Mouse (Mus musculus) heart, adult 18-20 months (tissue): Measurements from ENCODE around the gene Pf4. TPM values are rescaled to one million over a fixed set of nuclear protein-coding genes. Genes with fewer than 3 reads are reported as not detected.

Source experiments
- DNase-seq, 2 experiments: peaks; one replicate each; pipeline ENCODE4 v3.0.0; 2021 to 2022; ENCODE audit warnings: mixed read lengths in 1 of 2
- long read RNA-seq, 2 experiments: library from polyadenylated mRNA; stranded (forward); transcript quantifications; one replicate each; pipeline ENCODE4 v2.0.0; 2021
- total RNA-seq, 2 experiments: library from RNA; stranded (reverse); gene quantifications; 2 replicates each; pipeline ENCODE4 v1.2.3; 2021

Gene Pf4
- total RNA-seq: 10 to 100 TPM; 27.1 to 44.1 TPM
- long read RNA-seq, experiment 1, transcript Pf4-201 (3 exons, 588 nt): major isoform, 50 of 51 reads
- long read RNA-seq, experiment 1, partial matches to known transcripts: 0 of 51 reads
- long read RNA-seq, experiment 1, other reads (novel, unspliced or antisense): 0 of 51 reads
- long read RNA-seq, experiment 2, transcript Pf4-201 (3 exons, 588 nt): major isoform, 22 of 22 reads
- long read RNA-seq, experiment 2, partial matches to known transcripts: 0 of 22 reads
- long read RNA-seq, experiment 2, other reads (novel, unspliced or antisense): 0 of 22 reads

- peak; percentile 66 to 87 for DNase-seq
Measured at GRCm38 (mm10) chr5:90771880-90772653, at the start of gene Pf4. Gene Pf4 (plus strand): TSS chr5:90772435.

DNA sequence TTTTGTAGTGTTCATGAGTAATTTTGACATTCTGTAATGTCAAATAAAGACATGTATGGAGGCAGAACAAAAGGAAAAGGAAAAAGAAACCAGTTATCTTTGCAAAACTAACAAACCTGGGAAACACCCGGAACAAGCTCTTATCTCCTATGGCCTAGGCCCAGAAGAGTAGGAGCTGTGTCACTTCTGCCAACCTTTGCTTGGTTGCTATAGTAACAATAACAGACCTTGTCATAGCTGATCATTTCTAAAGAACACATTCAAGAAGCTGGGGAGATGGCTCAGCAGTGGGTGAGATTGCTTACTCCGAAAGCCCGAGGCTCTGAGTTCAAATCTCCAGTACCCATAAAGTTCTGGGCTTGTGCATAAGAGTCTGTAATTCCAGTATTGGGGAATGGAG is 49.6 kb upstream of the Pf4 start:
- no peak for DNase-seq

DNA sequence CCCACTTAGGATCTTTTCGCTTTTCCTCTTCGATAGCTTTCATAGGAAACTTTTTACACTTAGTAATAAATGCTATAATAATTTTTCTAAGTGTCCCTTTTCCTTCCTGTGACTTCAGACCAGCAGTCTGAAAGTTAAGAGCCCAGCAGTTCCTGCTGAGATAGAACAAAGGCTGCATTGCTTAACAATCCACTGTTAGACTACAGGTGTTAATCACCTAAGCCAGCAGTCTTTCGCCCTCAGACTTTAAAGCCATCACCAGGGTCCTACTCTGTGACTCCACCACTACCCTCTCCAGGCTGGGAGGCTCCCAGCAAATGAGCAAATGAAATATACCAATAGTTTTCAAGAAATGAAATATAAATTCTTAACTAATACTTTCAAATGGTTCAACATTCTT is 44.0 kb upstream of the Pf4 start:
- DNase-seq: no peak

DNA sequence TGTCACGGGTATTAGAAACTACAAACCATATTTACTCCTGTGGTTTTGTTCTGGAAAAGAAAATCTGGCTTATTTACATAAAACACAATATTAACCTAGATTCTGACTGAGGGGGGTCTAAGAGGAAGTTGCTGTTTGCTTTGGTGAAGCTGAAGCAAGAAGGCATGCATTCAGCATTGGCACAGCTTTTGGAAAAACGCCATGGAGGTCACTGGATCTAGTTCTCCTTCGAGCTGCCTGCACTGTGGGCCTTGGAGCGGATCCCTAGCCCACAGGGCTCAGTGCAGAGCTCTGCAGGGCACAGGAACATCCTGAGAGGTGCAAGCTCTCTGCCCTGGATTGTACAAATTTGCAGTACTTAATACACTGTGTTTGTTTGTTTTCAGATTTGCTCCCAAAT is 40.8 kb upstream of the Pf4 start:
- DNase-seq: peak; percentile 17 to 37

DNA sequence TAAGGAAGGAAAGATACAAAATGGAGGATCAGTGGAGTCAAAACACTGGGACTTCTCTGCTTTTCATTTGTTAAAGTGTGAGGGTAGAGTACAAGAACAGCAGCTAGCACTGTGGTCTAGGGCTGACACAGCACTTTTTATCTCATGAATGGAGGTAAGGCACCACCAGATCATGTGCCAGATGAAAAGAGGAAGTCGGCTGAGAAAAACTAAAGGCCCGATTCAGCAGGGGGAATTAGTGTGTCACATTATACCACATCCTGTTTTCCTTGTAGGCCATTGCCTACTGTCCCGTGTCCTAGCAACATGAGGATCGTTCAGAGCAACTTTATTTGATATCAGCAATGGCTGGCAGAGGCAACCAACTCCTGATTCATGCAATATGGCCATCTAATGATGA is 30.2 kb upstream of the Pf4 start:
- peak in 1 of 2 experiments; percentile 64 for DNase-seq

- DNase-seq: no peak
Measured at GRCm38 (mm10) chr5:90753934-90754333, 18.3 kb upstream of the Pf4 start.

DNA sequence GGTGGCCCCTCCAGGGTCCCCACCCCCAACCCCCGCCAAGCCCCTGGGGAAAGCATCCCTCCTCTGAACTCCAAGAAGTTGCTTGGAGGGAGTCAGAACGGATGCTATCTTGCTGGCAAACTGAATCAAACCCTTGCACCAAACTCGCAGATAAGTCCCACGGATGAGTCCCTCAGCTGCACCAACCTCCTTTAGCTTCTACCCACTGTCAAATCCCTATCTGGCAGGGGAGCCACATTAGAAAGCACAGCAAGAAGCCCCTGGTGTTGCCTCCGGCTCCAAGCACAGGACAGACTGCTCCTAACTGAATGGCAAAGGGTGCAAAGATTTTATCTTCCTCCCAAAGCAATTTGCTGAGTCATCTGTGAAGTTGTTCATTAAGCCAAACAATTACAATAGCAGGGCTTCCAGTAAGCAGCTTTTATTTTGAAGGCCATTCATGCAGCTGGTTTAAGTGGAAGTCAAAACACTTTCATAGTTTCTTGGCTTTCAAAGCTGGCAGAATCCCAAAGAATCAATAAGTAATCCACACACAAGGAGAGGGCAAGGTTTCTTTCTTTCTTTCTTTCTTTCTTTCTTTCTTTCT is 14.1 kb upstream of the Pf4 start:
- peak; percentile 42 to 52 for DNase-seq

DNA sequence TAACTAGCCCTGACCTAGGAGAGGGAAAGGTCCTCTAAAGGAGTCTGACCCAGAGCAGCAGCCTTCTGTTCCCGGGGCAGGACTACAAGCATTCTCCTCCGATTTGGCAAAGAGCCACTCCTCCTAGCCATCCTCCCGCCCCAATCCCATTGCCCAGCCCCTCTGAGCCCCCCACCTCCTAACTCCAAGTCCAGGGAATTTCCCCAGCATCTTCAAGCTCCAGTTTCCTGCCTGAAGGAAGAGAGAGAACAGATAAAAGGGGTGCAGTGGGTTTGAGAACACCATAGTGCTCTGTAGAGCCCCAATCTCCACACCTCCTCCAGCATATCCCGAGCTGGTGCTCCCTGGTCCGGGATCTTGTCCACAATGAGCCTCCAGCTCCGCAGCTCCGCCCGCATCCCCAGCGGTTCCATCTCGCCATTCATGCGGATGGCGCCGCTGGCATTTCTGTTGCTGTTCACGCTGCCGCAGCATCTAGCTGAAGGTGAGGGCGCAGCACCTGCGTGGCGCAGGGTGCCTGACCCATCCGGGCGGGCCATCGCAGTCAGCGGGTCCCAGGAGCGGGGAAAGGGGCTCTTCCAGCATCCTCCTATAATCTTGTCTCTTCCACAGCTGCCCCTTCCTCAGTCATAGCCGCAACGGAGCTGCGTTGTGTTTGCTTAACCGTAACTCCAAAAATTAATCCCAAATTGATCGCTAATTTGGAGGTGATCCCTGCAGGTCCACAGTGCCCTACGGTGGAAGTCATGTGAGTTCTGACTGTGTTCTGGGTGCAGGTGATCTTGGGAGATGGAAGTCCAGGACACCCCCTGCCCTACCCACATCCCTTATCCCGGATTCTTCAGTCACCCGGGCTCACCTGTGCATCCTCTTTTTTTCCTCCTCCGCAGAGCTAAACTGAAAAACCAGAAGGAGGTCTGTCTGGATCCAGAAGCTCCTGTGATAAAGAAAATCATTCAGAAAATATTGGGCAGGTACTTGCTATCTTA is 12.9 kb upstream of the Pf4 start, which contains the start of gene Cxcl5:
Cxcl5 (plus strand) TSS at position 284 of the 989 bp plus-strand sequence.
- DNase-seq: peak in 1 of 2 experiments; percentile 30

- DNase-seq: no peak
Measured at GRCm38 (mm10) chr5:90760303-90760702, 11.9 kb upstream of the Pf4 start.

DNA sequence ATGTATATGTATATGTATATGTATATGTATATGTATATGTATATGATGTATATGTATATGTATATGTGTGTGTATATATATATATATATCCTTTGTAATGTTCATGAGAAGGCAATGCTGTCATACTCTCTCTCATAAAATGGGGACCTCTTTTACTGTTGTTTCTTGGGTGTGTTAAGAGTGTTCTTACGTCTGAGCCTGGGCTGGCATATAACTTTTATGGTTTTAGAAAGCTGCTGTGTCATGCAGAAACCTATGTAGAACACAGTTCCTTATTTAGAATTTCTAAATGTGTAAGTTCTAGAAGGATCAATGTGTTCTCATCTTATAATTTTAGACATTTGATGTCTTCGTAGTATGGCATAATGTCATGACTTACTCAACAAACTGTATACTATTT is 11.4 kb upstream of the Pf4 start:
- DNase-seq: no peak

DNA sequence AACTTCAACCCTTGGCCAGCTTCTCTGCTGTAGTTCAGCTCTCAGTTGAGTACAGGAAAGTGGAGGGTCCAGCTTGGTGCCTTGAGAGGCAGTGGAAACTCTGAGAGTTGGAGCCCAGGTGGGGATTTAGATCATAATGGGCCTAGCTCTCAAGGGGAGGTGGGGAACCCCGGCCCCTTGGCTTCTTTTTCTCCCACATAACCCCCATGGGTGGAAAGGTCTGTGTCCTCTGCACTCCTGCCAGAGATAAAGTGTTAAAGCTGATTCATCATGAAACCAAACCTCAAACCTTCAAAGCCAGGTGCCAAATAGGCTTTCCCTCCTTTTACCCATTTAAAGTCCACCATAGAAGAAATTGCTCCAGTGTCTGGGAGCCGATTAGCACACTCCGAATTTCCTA is 10.4 kb upstream of the Pf4 start:
- no peak for DNase-seq

DNA sequence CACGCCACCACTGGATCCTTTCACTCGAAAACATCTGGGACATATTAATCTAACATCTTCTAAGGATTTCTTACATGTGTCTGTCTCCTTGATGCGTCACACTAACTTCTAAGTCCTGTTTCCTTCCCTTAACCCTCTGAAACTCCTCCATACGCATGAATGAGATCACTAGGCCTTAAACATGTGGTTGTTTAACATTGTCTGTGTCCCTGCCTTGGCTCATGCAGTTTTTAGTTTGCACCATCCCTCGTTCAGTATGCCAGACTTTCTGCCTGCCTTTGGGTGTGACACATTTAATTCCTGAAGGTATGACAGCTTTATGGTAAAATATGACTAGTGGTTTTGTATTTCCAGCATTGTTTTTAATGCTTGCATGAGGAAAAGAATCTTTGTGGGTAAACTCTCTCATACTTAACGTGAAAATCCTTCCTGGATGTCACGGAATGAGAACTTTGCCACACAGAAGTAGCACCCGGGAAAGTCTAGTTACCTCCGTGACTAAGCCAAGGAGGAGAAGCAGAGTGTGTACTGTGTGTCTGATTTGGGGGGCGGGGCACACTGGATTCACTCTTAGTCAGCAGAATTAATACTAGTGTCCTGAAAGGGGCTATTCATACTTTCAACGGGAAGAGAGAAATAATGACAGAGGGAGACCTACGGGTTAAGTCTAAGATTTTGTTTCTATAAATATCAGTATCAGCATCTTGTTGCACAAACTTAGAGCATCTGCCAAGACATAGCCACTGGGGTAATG is 8.1 kb upstream of the Pf4 start:
- no peak for DNase-seq

- DNase-seq: no peak
Measured at GRCm38 (mm10) chr5:90765821-90766606, 6.2 kb upstream of the Pf4 start.

- DNase-seq: no peak
Measured at GRCm38 (mm10) chr5:90768218-90768617, 4.0 kb upstream of the Pf4 start, which contains the start of gene Ppbp. Gene Ppbp (plus strand): TSS chr5:90768518.

GRCm38 (mm10) chr5:90771369-90771768 is 866 bp upstream of the Pf4 start:
- DNase-seq: peak; percentile 21 to 47

DNA sequence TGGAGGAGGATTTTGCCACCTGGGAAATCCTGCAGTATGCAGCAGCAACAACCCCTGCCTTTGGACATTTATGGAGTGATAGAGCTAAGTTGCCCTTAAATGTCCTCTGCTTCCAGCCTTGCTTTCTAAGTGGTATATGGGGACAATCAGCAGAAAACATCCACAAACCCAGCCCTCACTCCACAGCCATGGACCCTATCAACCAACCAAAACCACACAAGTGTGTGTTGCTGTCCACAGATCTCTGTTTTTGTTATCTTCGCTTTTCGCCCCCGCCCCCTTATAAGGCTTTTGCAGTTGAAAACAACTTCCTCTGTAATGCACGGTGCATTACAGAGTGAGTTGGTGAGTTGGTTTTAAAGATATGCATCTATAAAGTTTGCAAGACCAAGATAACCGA is 3.3 kb downstream of the Pf4 start:
- DNase-seq: no peak

- DNase-seq: no peak
Measured at GRCm38 (mm10) chr5:90777621-90778020, 5.4 kb downstream of the Pf4 start.

GRCm38 (mm10) chr5:90778856-90779255 is 6.6 kb downstream of the Pf4 start:
- DNase-seq: peak; percentile 30 to 49

DNA sequence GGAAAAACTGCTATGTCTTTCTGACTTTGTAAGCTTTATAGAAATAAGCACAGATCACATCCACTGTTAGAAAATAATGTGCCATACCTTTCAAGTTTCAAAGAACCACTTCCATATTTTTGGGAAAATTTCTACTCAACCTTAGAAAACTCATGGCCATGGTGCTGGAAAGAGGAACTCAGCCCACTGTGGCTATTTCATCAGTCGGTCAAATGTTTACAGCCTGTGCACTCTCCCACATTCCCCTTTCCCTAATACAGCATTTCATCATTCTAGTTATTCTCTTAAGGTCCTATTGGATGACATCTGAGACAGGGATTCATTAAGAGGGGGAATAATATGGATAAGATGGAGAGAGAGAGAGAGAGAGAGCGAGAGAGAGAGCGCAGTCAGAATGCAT is 11.5 kb downstream of the Pf4 start:
- no peak for DNase-seq
